Mouse (Mus musculus) cerebellum, postnatal 14 days (tissue): Measurements from ENCODE around the gene Cflar.
A peak's percentile ranks its signal among the peaks of the same experiment; 100 is the strongest.
"Not testable (repeated sequence)": the region's sequence is repeated elsewhere in the genome, so short reads cannot be mapped to it uniquely, and the experiment has no call there.

Experiments used
- DNase-seq, 2 experiments: peaks; one replicate each; pipeline ENCODE4 v3.0.0; 2021; ENCODE audit warnings: mixed read lengths in 2 of 2

The Cflar gene

GRCm38 (mm10) chr1:58711365-58712016 is at the start of gene Cflar:
Gene Cflar (plus strand): TSS chr1:58711508.
- peak; percentile 74 to 79 for DNase-seq

- DNase-seq, result not testable (repeated sequence)
These were observed 48.6 kb upstream of the Cflar start for GRCm38 (mm10) chr1:58662671-58663070.

GRCm38 (mm10) chr1:58663365-58663764 is 47.9 kb upstream of the Cflar start:
- DNase-seq, result not testable (repeated sequence)

GRCm38 (mm10) chr1:58668191-58668590 is 43.1 kb upstream of the Cflar start:
- peak; percentile 36 to 44 for DNase-seq

GRCm38 (mm10) chr1:58669635-58670034 is 41.7 kb upstream of the Cflar start:
- DNase-seq, result not testable (repeated sequence)

GRCm38 (mm10) chr1:58672116-58672515 is 39.2 kb upstream of the Cflar start:
- no peak for DNase-seq

GRCm38 (mm10) chr1:58675011-58675410 is 36.3 kb upstream of the Cflar start:
- no peak for DNase-seq

- DNase-seq, result peak; percentile 34 to 55
These were observed 33.7 kb upstream of the Cflar start for GRCm38 (mm10) chr1:58677575-58677974.

GRCm38 (mm10) chr1:58678412-58678811 is 32.9 kb upstream of the Cflar start:
- not testable (repeated sequence) for DNase-seq

GRCm38 (mm10) chr1:58689426-58689825 is 21.9 kb upstream of the Cflar start:
- no peak for DNase-seq

- no peak for DNase-seq
These were observed 21.1 kb upstream of the Cflar start for GRCm38 (mm10) chr1:58690006-58690744.

GRCm38 (mm10) chr1:58690834-58691488 is 20.3 kb upstream of the Cflar start:
- not testable (repeated sequence) for DNase-seq

- DNase-seq, result not testable (repeated sequence)
These were observed 19.6 kb upstream of the Cflar start for GRCm38 (mm10) chr1:58691718-58692117.

GRCm38 (mm10) chr1:58693696-58694095 is 17.6 kb upstream of the Cflar start:
- no peak for DNase-seq

- not testable (repeated sequence) for DNase-seq
These were observed 15.5 kb upstream of the Cflar start, which contains the start of gene Als2cr12 for GRCm38 (mm10) chr1:58695810-58696209. Gene Als2cr12 (minus strand): TSS chr1:58695989.

- peak; percentile 37 to 50 for DNase-seq
These were observed 13.7 kb upstream of the Cflar start for GRCm38 (mm10) chr1:58697607-58698006.

GRCm38 (mm10) chr1:58698781-58699180 is 12.5 kb upstream of the Cflar start:
- no peak for DNase-seq

GRCm38 (mm10) chr1:58699988-58700387 is 11.3 kb upstream of the Cflar start:
- DNase-seq, result no peak

GRCm38 (mm10) chr1:58700580-58701162 is 10.6 kb upstream of the Cflar start:
- not testable (repeated sequence) for DNase-seq

GRCm38 (mm10) chr1:58710043-58710442 is 1.3 kb upstream of the Cflar start:
- not testable (repeated sequence) for DNase-seq

GRCm38 (mm10) chr1:58710711-58711364 is 470 bp upstream of the Cflar start:
- peak in 1 of 2 experiments; percentile 29 for DNase-seq
